Mouse (Mus musculus) olfactory bulb, adult 2 months (tissue): ENCODE measurements around the gene Ppp2r2c. TPM values are rescaled to one million over a fixed set of nuclear protein-coding genes. Genes with fewer than 3 reads are reported as not detected.
A peak's percentile ranks its signal among the peaks of the same experiment; 100 is the strongest.

ENCODE experiments used
- H3K27ac ChIP-seq: fragments of 200-500 bp; 2 replicates; pipeline ENCODE4 v1.5.1; 2012; ENCODE audit warnings: low read depth, low read length; ENCODE audit not compliant: insufficient read depth
- H3K4me1 ChIP-seq: fragments of 200-500 bp; 2 replicates; pipeline ENCODE4 v1.6.1; 2012; ENCODE audit warnings: low read length; ENCODE audit not compliant: control insufficient read depth, insufficient read depth
- H3K4me3 ChIP-seq: fragments of 200-500 bp; 2 replicates; pipeline ENCODE4 v1.5.1; 2012; ENCODE audit warnings: mild to moderate bottlenecking, low read depth, low read length, moderate library complexity; ENCODE audit not compliant: insufficient read depth
- CTCF ChIP-seq: fragments of 200-500 bp; IDR thresholded peaks from 2 replicates; pipeline ENCODE4 v1.5.1; 2012; ENCODE audit warnings: low read depth, mild to moderate bottlenecking, low read length, moderate library complexity; ENCODE audit not compliant: insufficient read depth
- POLR2A ChIP-seq: fragments of 200-500 bp; IDR thresholded peaks from 2 replicates; pipeline ENCODE4 v1.6.1; 2012; ENCODE audit warnings: mild to moderate bottlenecking, low read depth, low read length, moderate library complexity; ENCODE audit not compliant: insufficient read depth
- WGBS: fragments of 180-500 bp; shearing (Covaris S2); methylation state at CpG from one replicate; pipeline ENCODE4 v1.1.7; 2018; 5-methylcytosine and 5-hydroxymethylcytosine counted together
- polyA plus RNA-seq: library from polyadenylated mRNA; stranded (reverse); fragments of >200 nt; gene quantifications from 2 replicates; pipeline ENCODE4 v1.2.4, GENCODE M21; 2012; ENCODE audit warnings: low replicate concordance; ENCODE audit not compliant: missing spikeins, insufficient read depth, insufficient read length

The Ppp2r2c gene
- polyA plus RNA-seq, 1 experiment: 124 TPM

DNA sequence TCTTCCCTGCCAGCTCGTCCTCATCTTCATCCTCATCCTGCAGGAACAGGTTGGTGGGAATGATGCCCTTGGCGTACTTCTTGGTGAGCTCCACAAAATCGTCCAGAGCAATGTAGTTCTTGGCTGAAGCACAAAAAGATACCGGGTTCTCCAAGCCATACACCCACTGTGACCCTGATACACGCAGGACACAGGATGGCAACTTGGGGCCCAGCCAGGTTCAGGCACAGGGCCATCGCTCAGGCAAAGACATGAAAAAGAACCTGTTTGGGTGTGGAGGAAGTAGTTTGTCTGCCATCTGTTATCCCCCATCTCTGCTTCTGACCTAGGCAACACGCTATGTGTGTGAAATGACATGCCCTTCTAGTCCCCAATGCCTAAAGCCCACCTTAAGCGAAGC, 103.3 kb downstream of the Ppp2r2c start:
- Histone ChIP-seq H3K27ac (no peak overlapping the region), H3K4me1 (no peaks in the 10 kb centered on the region), H3K4me3 (no peak overlapping the region)
- TF ChIP-seq CTCF (no peak), POLR2A (no peak)
- 83% methylated on average over 8 of the region's 8 CpGs for WGBS

DNA sequence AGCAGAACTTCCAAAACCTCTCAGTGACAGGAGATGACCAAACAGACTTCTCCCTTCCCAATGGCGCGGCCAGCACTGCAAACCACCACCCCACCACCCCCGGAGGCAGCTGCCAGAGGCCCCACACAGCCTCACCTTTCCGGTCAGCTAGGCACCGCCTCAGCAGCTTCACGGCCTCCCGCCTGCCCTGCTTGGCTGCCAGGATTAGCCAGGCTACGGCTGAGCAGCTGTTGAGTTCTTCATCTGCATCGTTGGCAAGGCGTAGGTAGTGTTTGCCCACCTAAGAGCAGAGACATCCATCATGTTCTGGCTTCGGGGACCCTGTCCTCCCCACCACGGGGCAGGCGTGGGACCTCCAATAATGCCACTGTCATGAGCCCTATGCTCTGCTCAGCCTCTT, 107.0 kb downstream of the Ppp2r2c start:
- no peak overlapping the region for H3K4me3 ChIP-seq
- WGBS: 87% methylated on average over 13 of the region's 13 CpGs
- H3K4me1 ChIP-seq: peaks cover 8% of the 10 kb centered on the region; the same call in 1 of the 2 replicates
- no peak for TF ChIP-seq POLR2A
- TF ChIP-seq CTCF: no peak
- H3K27ac ChIP-seq: no peak overlapping the region

DNA sequence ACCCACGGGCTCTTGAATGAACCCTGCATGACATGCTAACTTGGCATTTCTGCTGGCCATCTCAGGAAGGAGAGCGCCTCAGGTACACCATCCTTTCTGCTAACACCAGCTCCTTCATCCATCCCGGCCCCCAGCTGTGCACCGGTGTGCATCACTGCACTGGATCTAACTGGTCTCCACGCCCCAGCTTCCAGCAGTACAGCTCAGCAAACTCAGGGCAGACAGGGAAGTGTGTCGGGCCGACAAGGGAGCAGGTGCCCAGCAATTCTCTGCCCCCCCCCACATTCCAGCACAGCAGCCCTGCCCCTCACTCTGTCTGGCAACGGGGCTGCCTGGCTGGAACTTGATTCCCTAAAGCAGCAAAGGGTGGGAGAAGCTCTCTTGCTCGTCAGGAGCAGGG, 109.5 kb downstream of the Ppp2r2c start:
- no peak for TF ChIP-seq CTCF
- Histone ChIP-seq H3K4me3 (no peak overlapping the region), H3K27ac (no peak overlapping the region), H3K4me1 (peaks cover 13% of the 10 kb centered on the region; the same call in 1 of the 2 replicates)
- WGBS: 73% methylated on average over 9 of the region's 9 CpGs

DNA sequence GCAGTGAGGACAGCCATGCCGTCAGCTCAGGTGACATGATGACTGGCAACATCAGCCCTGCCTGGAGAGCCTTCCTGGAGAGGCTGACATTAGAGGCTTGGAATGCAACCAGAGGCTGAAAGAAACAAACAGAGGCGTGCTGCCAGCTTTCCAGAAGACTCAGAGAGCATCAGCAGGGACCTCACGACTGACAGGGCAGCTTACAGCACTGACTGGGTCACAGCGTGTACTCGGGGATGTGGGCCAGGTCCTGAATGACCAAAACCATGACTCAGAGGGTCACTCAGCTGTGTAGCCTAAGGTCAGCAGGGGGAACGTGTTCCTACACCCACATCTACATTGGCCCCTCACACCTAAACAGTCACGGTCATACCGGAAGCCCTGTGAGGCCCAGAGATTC, 110.7 kb downstream of the Ppp2r2c start:
- 68% methylated on average over 8 of the region's 8 CpGs for WGBS
- Histone ChIP-seq H3K4me1 (peaks cover 17% of the 10 kb centered on the region; the same call in 1 of the 2 replicates), H3K27ac (no peak overlapping the region), H3K4me3 (no peak overlapping the region)
- no peak for TF ChIP-seq CTCF
- TF ChIP-seq POLR2A: no peak

- 82% methylated on average over 7 of the region's 7 CpGs for WGBS
Measured at GRCm38 (mm10) chr5:36979631-36980030, 111.3 kb downstream of the Ppp2r2c start.

DNA sequence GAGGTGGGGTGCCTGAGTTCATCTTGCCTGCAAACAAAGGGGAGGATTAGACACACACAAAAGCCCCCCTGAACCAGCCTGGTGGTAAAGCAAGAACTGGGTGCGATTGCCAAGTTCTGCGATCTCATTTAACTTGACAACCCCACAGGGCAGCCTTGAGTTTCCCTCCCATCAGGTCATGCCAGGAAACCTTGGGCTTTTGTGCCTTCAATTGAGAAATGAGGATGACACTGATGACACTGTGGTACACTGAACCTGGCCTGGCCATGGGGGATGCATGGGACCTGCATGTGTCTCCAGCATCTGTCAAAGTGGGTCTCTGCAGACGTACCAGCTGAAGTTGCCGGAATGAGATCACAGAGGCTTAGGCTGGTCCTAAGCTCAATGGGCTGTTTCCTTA, 114.0 kb downstream of the Ppp2r2c start:
- H3K4me1 ChIP-seq: peaks cover 26% of the 10 kb centered on the region
- TF ChIP-seq POLR2A (no peak), CTCF (no peak)
- WGBS: 85% methylated on average over 4 of the region's 4 CpGs
- H3K4me3 ChIP-seq: no peak overlapping the region
- no peak overlapping the region for H3K27ac ChIP-seq

More at GRCm38 (mm10) chr5:36979631-36980030, 111.3 kb downstream of the Ppp2r2c start:
- TF ChIP-seq POLR2A (no peak), CTCF (no peak)
- no peak overlapping the region for H3K27ac ChIP-seq
- peaks cover 17% of the 10 kb centered on the region; the same call in 1 of the 2 replicates for H3K4me1 ChIP-seq
- no peak overlapping the region for H3K4me3 ChIP-seq

DNA sequence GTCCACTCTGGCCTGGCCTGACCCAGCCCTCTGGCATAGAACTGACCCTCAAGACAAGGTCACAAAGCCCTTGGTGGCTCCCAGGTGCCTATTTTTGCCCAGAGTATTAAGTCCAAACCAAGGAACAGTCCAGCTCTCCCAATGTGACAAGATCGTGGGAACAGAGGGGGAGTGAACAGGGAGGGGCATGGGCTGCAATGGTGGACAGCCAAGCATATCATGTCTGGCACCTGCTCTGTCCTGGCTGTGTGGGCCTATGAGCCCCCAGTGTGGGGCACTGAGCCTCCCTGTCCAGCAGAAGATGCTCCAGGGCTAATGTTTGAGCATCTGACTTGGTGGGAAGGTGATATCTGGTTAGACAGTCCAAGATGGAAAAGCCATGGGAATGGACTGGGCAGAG, 118.3 kb downstream of the Ppp2r2c start:
- Histone ChIP-seq H3K4me3 (no peak overlapping the region), H3K27ac (no peak overlapping the region), H3K4me1 (peaks cover 33% of the 10 kb centered on the region)
- no peak for TF ChIP-seq POLR2A
- no peak for TF ChIP-seq CTCF
- WGBS: 71% methylated on average over 1 of the region's 1 CpGs

DNA sequence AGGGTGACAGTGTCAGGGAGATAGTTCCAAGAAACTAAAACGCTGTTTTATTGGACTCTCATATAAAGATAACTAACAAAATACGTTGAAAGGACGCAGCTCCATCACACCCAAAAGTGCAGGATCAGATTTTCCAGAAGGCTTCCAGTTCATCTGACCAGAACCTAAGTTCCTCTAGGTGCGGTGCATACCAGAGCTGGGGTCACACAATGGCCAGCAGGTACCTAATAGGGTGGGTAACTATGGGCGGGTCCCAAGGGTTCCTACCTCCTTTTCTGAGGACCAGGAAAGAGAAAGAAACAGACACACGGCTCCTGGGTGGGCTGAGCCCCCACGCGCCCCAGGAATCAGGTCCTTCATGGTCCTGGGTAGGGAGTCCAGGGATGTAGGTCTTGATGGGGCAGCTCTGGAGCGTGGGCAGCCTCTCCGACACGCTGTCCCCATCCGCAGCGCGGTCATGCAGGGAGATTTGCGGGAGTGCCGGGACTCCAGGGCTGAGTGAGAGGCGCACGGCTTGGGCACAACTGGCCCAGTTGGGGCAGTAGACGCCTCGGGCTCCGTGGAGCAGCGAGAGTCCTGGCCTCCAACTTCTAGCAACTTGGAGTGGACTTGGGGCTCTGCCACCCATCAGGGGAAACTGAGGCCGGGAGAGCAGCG, 119.9 kb downstream of the Ppp2r2c start:
- no peak; the same call in 1 of the 2 replicates for TF ChIP-seq CTCF
- TF ChIP-seq POLR2A: no peak
- H3K4me3 ChIP-seq: peak overlapping the region; percentile 72
- H3K27ac ChIP-seq: no peak overlapping the region
- H3K4me1 ChIP-seq: peaks cover 28% of the 10 kb centered on the region
- 12% methylated on average over 24 of the region's 24 CpGs for WGBS

- no peak within 1 kb of the TSS for H3K27ac ChIP-seq
- TF ChIP-seq CTCF (no peak), POLR2A (no peak)
- H3K4me3 ChIP-seq: peak within 1 kb of the TSS; percentile 72
- peaks cover 25% of the 10 kb centered on the region for H3K4me1 ChIP-seq
- WGBS: under 1% methylated on average over 60 of the region's 60 CpGs
Measured at GRCm38 (mm10) chr5:36988781-36989624, 120.7 kb downstream of the Ppp2r2c start, which contains the start of gene Wfs1. TSS of gene Wfs1 (minus strand) at chr5:36989205.
